Mouse (Mus musculus) embryo, embryonic 9.5 days (tissue): Measurements from ENCODE around the gene Vmn1r227.

Source experiments
- DNase-seq: peaks from one replicate; pipeline ENCODE4 v3.0.0-alpha.2; 2017; ENCODE audit errors: extremely low spot score

The Vmn1r227 gene

GRCm38 (mm10) chr17:20729543-20729942 is at the start of gene Vmn1r227:
TSS of gene Vmn1r227 (plus strand) at chr17:20729843.
- DNase-seq, result no peak

GRCm38 (mm10) chr17:20682543-20682942 is 47.1 kb upstream of the Vmn1r227 start, which contains the start of gene Vmn1r226:
TSS of gene Vmn1r226 (plus strand) at chr17:20682843.
- no peak for DNase-seq

DNA sequence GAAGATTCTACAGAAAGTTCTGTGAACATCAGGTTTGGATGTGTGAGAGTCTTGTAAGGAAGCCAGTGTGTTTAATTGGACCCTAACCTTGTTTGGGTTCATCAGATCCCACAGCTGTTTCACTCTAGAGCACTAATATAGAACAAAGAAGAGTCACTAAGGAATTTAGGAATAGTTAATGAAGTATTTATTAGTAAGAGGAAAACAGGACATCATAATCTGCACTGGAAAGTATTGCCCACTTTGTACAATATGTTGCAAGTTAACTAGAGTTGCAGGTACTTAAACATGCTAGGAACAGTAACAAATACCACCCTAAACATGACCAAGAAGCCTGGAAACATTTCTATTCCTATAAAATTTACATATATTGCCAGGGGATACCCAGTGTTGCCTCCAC is 56.4 kb downstream of the Vmn1r227 start, which contains the start of gene Vmn1r228:
TSS of gene Vmn1r228 (minus strand) at position 101 of the 400 bp plus-strand sequence.
- no peak for DNase-seq
